Mouse (Mus musculus): ENCODE results near the gene Lsm12. TPM values are rescaled to one million over a fixed set of nuclear protein-coding genes. Genes with fewer than 3 reads are reported as not detected.

Gene Lsm12
- polyA plus RNA-seq, 2 experiments: 15.4 to 51.4 TPM

DNA sequence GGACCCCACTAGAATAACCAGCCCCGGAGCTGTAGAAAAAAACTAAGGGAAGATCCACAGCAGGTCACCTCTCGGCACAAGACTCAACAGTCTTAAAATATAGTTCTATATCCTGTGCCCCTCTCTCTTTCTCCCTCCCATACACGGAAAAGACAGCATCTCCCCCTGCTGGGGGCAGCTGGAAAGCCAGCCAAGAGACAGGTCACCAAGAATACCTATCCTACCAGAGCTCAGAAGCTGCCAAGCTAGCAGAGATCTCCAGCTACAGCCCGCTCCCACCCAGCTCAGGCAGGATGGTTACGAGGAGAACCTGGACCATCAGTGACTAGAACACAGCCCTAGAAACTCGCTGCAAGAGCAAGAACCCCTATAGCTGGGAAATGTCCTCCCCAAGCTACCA, 38.1 kb upstream of the Lsm12 start:
- H3K36me3 ChIP-seq (replicated peaks; ENCODE audit: control insufficient read depth, insufficient read depth, low read depth): no peaks in the 10 kb centered on the region
- H3K27me3 ChIP-seq (ENCODE audit: control insufficient read depth, insufficient read depth, low read length): peaks cover 15% of the 10 kb centered on the region
- peaks cover 13 to 28% of the 10 kb centered on the region in 2 experiments for H3K4me1 ChIP-seq (replicated peaks; ENCODE audit: control insufficient read depth in 2 of 2, insufficient read depth in 2 of 2, low read length in 1 of 2)
- DNase-seq (ENCODE audit: low read depth in 3 of 3, low spot score in 3 of 3) (no peak), ATAC-seq (ENCODE audit: insufficient read depth) (no peak)
- 15% methylated on average over 6 of the region's 6 CpGs for WGBS (ENCODE audit: insufficient replicate concordance)
- TF ChIP-seq CTCF (IDR thresholded peaks at IDR 0.05; ENCODE audit: low read depth) (peak; percentile 78), EP300 (IDR thresholded peaks at IDR 0.05; ENCODE audit: low read depth) (no peak)
- no peak overlapping the region for H3K4me2 ChIP-seq (ENCODE audit: low read depth)
- no peaks in the 10 kb centered on the region for H3K9me3 ChIP-seq (ENCODE audit: control insufficient read depth, low read length)
- no peak overlapping the region for H3K9ac ChIP-seq (replicated peaks)
- H3K27ac ChIP-seq: no peak overlapping the region
- no peak overlapping the region for H3K4me3 ChIP-seq (ENCODE audit: insufficient read depth in 1 of 2, low read depth in 2 of 2, low read length in 2 of 2)

DNA sequence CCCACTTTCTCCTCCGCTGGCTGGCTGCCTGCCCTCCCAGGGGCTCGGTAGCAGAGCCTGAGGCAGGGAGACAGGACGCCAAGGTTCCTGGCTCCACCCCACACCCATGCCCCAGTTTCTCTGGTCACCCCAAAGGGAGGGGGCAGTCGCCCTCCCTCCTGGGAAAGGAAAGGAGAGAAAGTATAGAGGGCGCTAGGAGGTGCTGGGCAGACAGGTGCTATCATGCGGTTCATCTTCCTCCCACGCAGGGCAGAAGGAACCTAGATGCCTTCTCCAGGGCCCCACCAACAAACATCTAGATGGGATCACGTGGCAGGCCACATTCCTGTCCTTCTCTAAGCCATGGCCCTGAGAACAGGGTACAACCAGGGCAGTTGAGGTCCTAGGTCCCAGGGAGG, 36.9 kb upstream of the Lsm12 start:
- H3K27me3 ChIP-seq (ENCODE audit: control insufficient read depth, insufficient read depth, low read length): peaks cover 3% of the 10 kb centered on the region
- H3K4me2 ChIP-seq (ENCODE audit: low read depth): no peak overlapping the region
- no peak overlapping the region for H3K9ac ChIP-seq (replicated peaks)
- no peaks in the 10 kb centered on the region for H3K36me3 ChIP-seq (replicated peaks; ENCODE audit: control insufficient read depth, insufficient read depth, low read depth)
- 46% methylated on average over 8 of the region's 8 CpGs for WGBS (ENCODE audit: insufficient replicate concordance)
- no peaks in the 10 kb centered on the region for H3K9me3 ChIP-seq (ENCODE audit: control insufficient read depth, low read length)
- H3K4me1 ChIP-seq (replicated peaks; ENCODE audit: control insufficient read depth in 2 of 2, insufficient read depth in 2 of 2, low read length in 1 of 2): peaks cover 13 to 30% of the 10 kb centered on the region in 2 experiments
- no peak overlapping the region for H3K4me3 ChIP-seq (ENCODE audit: insufficient read depth in 1 of 2, low read depth in 2 of 2, low read length in 2 of 2)
- DNase-seq (ENCODE audit: low read depth in 3 of 3, low spot score in 3 of 3) (no peak), ATAC-seq (ENCODE audit: insufficient read depth) (no peak)
- H3K27ac ChIP-seq: no peak overlapping the region
- no peak for TF ChIP-seq EP300 (IDR thresholded peaks at IDR 0.05; ENCODE audit: low read depth)
- no peak for TF ChIP-seq CTCF (IDR thresholded peaks at IDR 0.05; ENCODE audit: low read depth)

DNA sequence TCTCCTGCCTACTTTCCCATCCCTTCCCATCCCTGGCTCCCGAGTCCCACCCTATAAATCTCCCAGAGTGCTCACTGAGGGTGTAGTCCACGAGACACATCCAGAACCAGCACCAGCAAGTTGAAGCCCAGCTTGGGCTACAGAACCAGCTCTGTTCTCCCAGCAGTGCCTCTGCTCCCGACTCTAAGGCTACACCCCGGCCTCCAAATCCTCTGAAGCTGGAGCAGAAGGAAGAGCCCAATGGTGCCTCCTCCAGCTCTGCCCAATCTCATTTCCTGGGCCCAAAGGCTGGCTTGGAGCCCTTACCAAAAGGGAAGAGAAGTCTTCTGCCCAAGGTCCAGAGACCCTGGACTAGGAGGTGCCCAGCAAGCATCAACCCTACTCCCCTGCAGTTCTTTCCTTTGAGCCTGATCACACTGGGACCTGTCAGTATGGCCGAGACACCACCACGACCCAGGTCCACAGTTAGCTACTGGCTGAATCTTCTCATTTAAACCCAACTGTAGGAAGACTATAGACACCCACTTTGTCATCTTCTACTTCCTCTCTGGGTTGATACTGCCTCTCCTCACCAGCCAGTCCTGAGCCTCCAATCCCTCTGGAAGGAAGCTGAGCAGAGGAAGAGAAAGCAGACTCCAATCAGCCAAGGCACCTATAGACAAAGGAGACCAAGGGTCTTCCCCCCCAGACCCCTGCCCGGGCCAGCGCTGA, 36.3 kb upstream of the Lsm12 start:
- H3K36me3 ChIP-seq (replicated peaks; ENCODE audit: control insufficient read depth, insufficient read depth, low read depth): no peaks in the 10 kb centered on the region
- no peak overlapping the region for H3K4me3 ChIP-seq (ENCODE audit: insufficient read depth in 1 of 2, low read depth in 2 of 2, low read length in 2 of 2)
- no peak overlapping the region for H3K4me2 ChIP-seq (ENCODE audit: low read depth)
- peaks cover 13 to 30% of the 10 kb centered on the region in 2 experiments for H3K4me1 ChIP-seq (replicated peaks; ENCODE audit: control insufficient read depth in 2 of 2, insufficient read depth in 2 of 2, low read length in 1 of 2)
- no peak for TF ChIP-seq CTCF (IDR thresholded peaks at IDR 0.05; ENCODE audit: low read depth)
- WGBS (ENCODE audit: insufficient replicate concordance): 50% methylated on average over 8 of the region's 8 CpGs
- no peak overlapping the region for H3K27ac ChIP-seq
- peaks cover 2% of the 10 kb centered on the region for H3K27me3 ChIP-seq (ENCODE audit: control insufficient read depth, insufficient read depth, low read length)
- DNase-seq (ENCODE audit: low read depth in 3 of 3, low spot score in 3 of 3): no peak
- H3K9ac ChIP-seq (replicated peaks): no peak overlapping the region
- no peak for ATAC-seq (ENCODE audit: insufficient read depth)
- H3K9me3 ChIP-seq (ENCODE audit: control insufficient read depth, low read length): no peaks in the 10 kb centered on the region

DNA sequence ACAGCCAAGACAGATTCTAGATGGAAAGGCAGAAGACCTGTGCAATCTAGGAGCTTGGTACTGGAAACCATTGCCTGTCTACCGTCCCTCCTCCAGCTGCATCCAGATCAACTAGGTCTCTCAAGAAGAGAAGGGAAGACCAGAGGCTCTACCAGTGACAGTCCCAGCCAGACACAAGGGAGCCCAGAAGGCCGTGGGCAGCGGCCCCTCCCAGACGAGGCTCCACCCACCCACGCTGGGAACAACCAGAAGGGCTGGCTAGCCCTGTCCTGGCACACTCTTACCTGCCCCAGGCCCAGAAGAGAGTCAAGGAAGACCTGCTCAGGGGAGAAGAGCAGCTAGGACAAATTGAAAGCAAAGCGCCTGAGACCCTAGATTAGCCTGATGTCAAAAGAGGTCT, 35.4 kb upstream of the Lsm12 start:
- H3K27me3 ChIP-seq (ENCODE audit: control insufficient read depth, insufficient read depth, low read length): peaks cover 2% of the 10 kb centered on the region
- H3K9ac ChIP-seq (replicated peaks): no peak overlapping the region
- no peak for DNase-seq (ENCODE audit: low read depth in 3 of 3, low spot score in 3 of 3)
- H3K36me3 ChIP-seq (replicated peaks; ENCODE audit: control insufficient read depth, insufficient read depth, low read depth): no peaks in the 10 kb centered on the region
- ATAC-seq (ENCODE audit: insufficient read depth): no peak
- H3K9me3 ChIP-seq (ENCODE audit: control insufficient read depth, low read length): no peaks in the 10 kb centered on the region
- H3K27ac ChIP-seq: no peak overlapping the region
- 32% methylated on average over 6 of the region's 6 CpGs for WGBS (ENCODE audit: insufficient replicate concordance)
- no peak overlapping the region for H3K4me2 ChIP-seq (ENCODE audit: low read depth)
- H3K4me3 ChIP-seq (ENCODE audit: insufficient read depth in 1 of 2, low read depth in 2 of 2, low read length in 2 of 2): no peak overlapping the region
- TF ChIP-seq CTCF (IDR thresholded peaks at IDR 0.05; ENCODE audit: low read depth): no peak
- no peak for TF ChIP-seq EP300 (IDR thresholded peaks at IDR 0.05; ENCODE audit: low read depth)
- peaks cover 13 to 34% of the 10 kb centered on the region in 2 experiments for H3K4me1 ChIP-seq (replicated peaks; ENCODE audit: control insufficient read depth in 2 of 2, insufficient read depth in 2 of 2, low read length in 1 of 2)

DNA sequence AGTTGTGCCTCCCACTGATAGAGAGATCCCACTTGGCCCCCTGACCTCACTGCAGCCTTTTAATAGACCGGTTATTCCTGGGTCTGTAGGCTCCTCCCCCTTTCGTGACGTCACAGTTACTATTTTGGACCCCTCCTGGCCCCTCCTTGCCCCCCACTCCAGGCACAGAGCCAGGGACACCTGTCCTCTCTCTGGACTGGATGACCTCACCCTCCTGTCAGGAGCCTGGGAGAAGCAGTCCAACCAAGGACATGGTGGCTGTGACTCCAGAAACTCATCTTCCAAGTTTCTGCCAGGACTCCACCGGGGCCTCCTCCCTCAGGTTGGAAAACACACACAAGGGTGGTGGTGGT, 34.9 kb upstream of the Lsm12 start:
- no peak for ATAC-seq (ENCODE audit: insufficient read depth)
- Histone ChIP-seq H3K4me1 (replicated peaks; ENCODE audit: control insufficient read depth in 2 of 2, insufficient read depth in 2 of 2, low read length in 1 of 2) (peaks cover 13 to 38% of the 10 kb centered on the region in 2 experiments), H3K27ac (no peak overlapping the region), H3K4me3 (ENCODE audit: insufficient read depth in 1 of 2, low read depth in 2 of 2, low read length in 2 of 2) (no peak overlapping the region), H3K36me3 (replicated peaks; ENCODE audit: control insufficient read depth, insufficient read depth, low read depth) (no peaks in the 10 kb centered on the region), H3K4me2 (ENCODE audit: low read depth) (no peak overlapping the region), H3K9ac (replicated peaks) (no peak overlapping the region), H3K27me3 (ENCODE audit: control insufficient read depth, insufficient read depth, low read length) (peaks cover 2% of the 10 kb centered on the region), H3K9me3 (ENCODE audit: control insufficient read depth, low read length) (no peaks in the 10 kb centered on the region)
- TF ChIP-seq CTCF (IDR thresholded peaks at IDR 0.05; ENCODE audit: low read depth): no peak
- TF ChIP-seq EP300 (IDR thresholded peaks at IDR 0.05; ENCODE audit: low read depth): no peak
- 35% methylated on average over 4 of the region's 4 CpGs for WGBS (ENCODE audit: insufficient replicate concordance)
- no peak for DNase-seq (ENCODE audit: low read depth in 3 of 3, low spot score in 3 of 3)

Data from liver, embryonic 14.5 days (tissue).